Mouse (Mus musculus): ENCODE data around the gene Isx.

- TF ChIP-seq CTCF (IDR thresholded peaks at IDR 0.05; ENCODE audit: low read depth) = no peak
- TF ChIP-seq EP300 (IDR thresholded peaks at IDR 0.05; ENCODE audit: low read depth) = no peak
Measured at GRCm38 (mm10) chr8:74831322-74831721, 41.7 kb upstream of the Isx start.

All from liver, postnatal 0 days (tissue).